Mouse (Mus musculus): ENCODE results near the gene Gm4847.

The Gm4847 gene

DNA sequence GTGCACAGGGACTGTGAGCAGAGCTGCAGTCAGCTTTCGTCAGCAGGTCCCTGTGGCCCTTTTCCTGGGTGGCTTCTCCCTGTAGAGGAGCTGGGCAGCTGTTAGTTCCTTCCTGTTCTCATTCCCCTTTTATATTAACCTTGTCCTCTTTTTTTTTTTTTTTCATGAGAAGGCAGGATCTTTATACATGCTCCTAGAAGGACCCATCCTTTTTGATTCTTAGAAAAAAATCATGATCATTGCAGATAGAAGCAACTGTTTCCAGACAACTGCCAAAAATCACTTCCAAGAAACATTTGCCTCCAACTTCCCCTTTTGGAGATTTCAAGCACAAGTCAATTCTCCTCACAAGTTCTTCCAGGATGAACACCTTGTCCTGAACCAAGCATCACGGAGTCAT, at the start of gene Gm4847:
Gene Gm4847, minus strand, starts transcription at position 101 of the 400 bp plus-strand sequence.
- CTCF ChIA-PET: no interaction called here

DNA sequence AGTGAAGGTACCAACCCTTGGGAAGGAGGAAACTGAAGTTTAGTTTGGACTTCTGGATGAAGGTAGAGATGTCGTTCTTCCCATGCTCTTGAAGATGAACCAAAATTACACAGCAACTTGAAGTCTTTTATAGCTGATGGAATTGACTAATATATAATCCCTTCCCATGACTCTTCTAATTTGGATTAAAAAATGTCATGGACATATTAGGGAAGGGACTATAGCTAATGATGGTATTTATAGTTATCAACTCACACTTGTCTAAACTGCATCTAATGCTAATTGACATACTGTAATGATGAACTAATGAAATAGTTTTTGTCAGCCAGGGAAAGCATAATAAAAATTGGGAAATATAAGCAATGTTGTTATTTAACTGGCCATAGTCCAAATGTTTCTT, 34.3 kb upstream of the Gm4847 start, which contains the start of gene Fmo9:
Gene Fmo9, minus strand, starts transcription at position 101 of the 400 bp plus-strand sequence.
- CTCF ChIA-PET: no interaction called here

DNA sequence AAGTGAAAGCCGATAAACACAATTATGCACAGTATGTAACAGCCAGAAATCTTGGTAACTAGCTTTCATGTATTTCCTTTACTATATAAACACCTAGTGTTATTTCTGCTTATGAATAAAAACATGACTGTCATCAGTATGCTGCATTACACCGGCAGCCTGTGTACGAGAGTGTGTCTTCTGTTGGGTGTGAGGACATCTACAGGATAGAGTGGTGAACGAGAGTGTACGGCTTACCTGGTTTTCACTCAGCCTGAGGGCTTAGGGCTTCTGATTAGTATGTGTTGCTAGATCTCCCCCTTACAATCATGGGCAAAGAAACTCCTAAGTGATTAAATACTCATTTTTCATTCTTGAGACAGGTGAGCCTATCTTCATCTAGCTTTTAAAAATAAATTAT, 21.8 kb upstream of the Gm4847 start:
- CTCF ChIA-PET: no interaction called here

DNA sequence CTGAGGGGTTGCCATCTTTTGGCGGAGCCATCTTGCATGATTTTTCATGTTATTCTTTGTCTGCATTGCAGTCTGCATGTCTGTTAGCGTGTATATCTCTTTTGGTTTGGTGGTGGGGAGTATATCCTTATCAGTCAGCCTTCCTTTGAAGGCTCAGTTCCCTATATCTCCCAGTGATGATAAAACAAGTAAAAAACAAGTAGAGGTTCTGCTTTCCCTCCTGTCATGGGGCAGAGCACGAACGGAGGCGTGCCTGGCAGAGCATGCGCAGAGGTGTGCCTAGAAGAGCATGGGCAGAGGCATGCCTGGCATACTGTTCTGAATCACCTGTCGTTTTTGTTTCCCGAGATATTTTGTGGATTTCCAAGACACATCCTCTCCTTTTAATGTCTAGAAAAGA, 13.3 kb upstream of the Gm4847 start:
- CTCF ChIA-PET: no interaction called here

All from spleen, embryonic (tissue).